Comparison of ENCODE assay signal across 13 mouse cellular contexts in genomic region chr1:88094270-88094676, GRCm38 (mm10). TPM values are rescaled to one million over a fixed set of nuclear protein-coding genes. Genes with fewer than 3 reads are reported as not detected.
DNase-seq lines count a peak whose midpoint lies in the region; ATAC-seq and TF ChIP-seq lines count a peak whose summit lies in the region.
"Not testable (repeated sequence)": the region's sequence is repeated elsewhere in the genome, so short reads cannot be mapped to it uniquely, and the experiment has no call there.
"Had no signal": no experiment of that assay in that cellular context is flagged by ENCODE, and none has a peak within 500 bp of the region (broad histone marks: within the 10 kb centered on the region; RNA-seq: fewer than 3 reads in every experiment).

No protein-coding gene starts in this region.

- not testable (repeated sequence) for H3K36me3 ChIP-seq in embryonic facial prominence, embryonic 15.5 days; kidney, postnatal 0 days (ENCODE audit: insufficient read depth, low read length); limb, embryonic 15.5 days; small intestine, adult 2 months (ENCODE audit: control insufficient read depth, insufficient read depth, low read length)

- H3K4me1 ChIP-seq in embryonic facial prominence, embryonic 15.5 days; kidney, postnatal 0 days (replicated peaks; ENCODE audit: insufficient read depth, low read length); small intestine, adult 2 months (ENCODE audit: control insufficient read depth, insufficient read depth, insufficient read length, low read length): not testable (repeated sequence)
- peaks cover 15% of the 10 kb centered on the region; the same call in 1 of the 2 replicates for H3K4me1 ChIP-seq in limb, embryonic 15.5 days

- H3K4me3 ChIP-seq in embryonic facial prominence, embryonic 15.5 days (replicated peaks); kidney, postnatal 0 days (replicated peaks; ENCODE audit: low read depth, low read length); limb, embryonic 15.5 days: not testable (repeated sequence)
- H3K4me3 ChIP-seq in small intestine, adult 2 months (ENCODE audit: low read depth, low read length), result peak overlapping the region; percentile 18; the same call in 1 of the 2 replicates

- H3K9me3 ChIP-seq in embryonic facial prominence, embryonic 15.5 days (replicated peaks); kidney, postnatal 0 days (replicated peaks; ENCODE audit: low read length); limb, embryonic 15.5 days: not testable (repeated sequence)

- 0 out of 2 replicates have a peak overlapping the region, but pooled peaks have one; percentile 61 for H3K27ac ChIP-seq in embryonic facial prominence, embryonic 15.5 days (replicated peaks)
- H3K27ac ChIP-seq in kidney, postnatal 0 days, result peak overlapping the region; percentile 92; the same call in 1 of the 2 replicates
- peak overlapping the region; percentile 86 for H3K27ac ChIP-seq in limb, embryonic 15.5 days
- peak overlapping the region; percentile 79 for H3K27ac ChIP-seq in small intestine, adult 2 months (ENCODE audit: insufficient read depth, low read depth, low read length)

- ATAC-seq in embryonic facial prominence, embryonic 15.5 days (ENCODE audit: insufficient number of reproducible peaks, low FRiP score, low TSS enrichment, low read depth); limb, embryonic 15.5 days (ENCODE audit: insufficient number of reproducible peaks, low FRiP score, low TSS enrichment, low read depth): not testable (repeated sequence)
- peak; percentile 21 for ATAC-seq in inflammation-experienced regulatory T-cells, adult 6 months
- peak; percentile 65 for ATAC-seq in kidney, postnatal 0 days (replicated peaks; ENCODE audit: low FRiP score, low read depth)

- not testable (repeated sequence) for H3K4me2 ChIP-seq in embryonic facial prominence, embryonic 15.5 days (replicated peaks); limb, embryonic 15.5 days
- H3K4me2 ChIP-seq in kidney, postnatal 0 days (ENCODE audit: low read length), result 0 out of 2 replicates have a peak overlapping the region, but pooled peaks have one; percentile 47

- TF ChIP-seq POLR2A in small intestine, adult 2 months (IDR thresholded peaks at IDR 0.05; ENCODE audit: low read depth, low read length), result not testable (repeated sequence)

- 78% methylated on average over 3 of the region's 3 CpGs for WGBS in embryonic facial prominence, embryonic 15.5 days
- 45% methylated on average over 3 of the region's 3 CpGs for WGBS in kidney, postnatal 0 days
- WGBS in limb, embryonic 15.5 days, result 76% methylated on average over 3 of the region's 3 CpGs
- 28% methylated on average over 3 of the region's 3 CpGs for WGBS in small intestine, adult 2 months

- TF ChIP-seq CTCF in kidney, postnatal 0 days (IDR thresholded peaks at IDR 0.05; ENCODE audit: low read depth), result peak; percentile 62
- TF ChIP-seq CTCF in small intestine, adult 2 months (IDR thresholded peaks at IDR 0.05; ENCODE audit: extremely low read depth, insufficient read length, insufficient replicate concordance, low read depth, low read length), result peak; percentile 20; the same call in 1 of the 2 replicates

- not testable (repeated sequence) for H3K27me3 ChIP-seq in embryonic facial prominence, embryonic 15.5 days; kidney, postnatal 0 days (ENCODE audit: insufficient read depth, low read length); limb, embryonic 15.5 days; small intestine, adult 2 months (ENCODE audit: control insufficient read depth, insufficient read depth, low read length)

- H3K9ac ChIP-seq in embryonic facial prominence, embryonic 15.5 days; kidney, postnatal 0 days (ENCODE audit: low read depth, low read length); limb, embryonic 15.5 days: not testable (repeated sequence)

- DNase-seq in A20 (ENCODE audit: low read depth, low spot score) (peak; percentile 11), ZHBTc4 (ENCODE audit: low read depth, low spot score) (peak; percentile 39)
- peak; percentile 32 for DNase-seq in kidney, postnatal 0 days (ENCODE audit: low spot score)
- DNase-seq in lung, postnatal 36 days, result peak; percentile 16

RNA-seq across cellular contexts. Expression of gene Ugt1a7c, which starts 0.6 kb away (rescaled TPM):
- 3.0 and 4.9 TPM in 2 replicates for polyA plus RNA-seq in embryonic facial prominence, embryonic 15.5 days (2015; fragmentation: Nextera tagmentation; extraction: Ambion mirVana)
- polyA plus RNA-seq in inflammation-experienced regulatory T-cells, adult 6 months (2017; shearing (Covaris generic)), result 1 to 10 TPM in 2 of 3 experiments, under 1 TPM in 1; 0.20 to 1.9 (median 1.5) TPM
- 10.7 and 12.1 TPM in 2 replicates for polyA plus RNA-seq in kidney, postnatal 0 days (2015; fragmentation: Nextera tagmentation; extraction: Ambion mirVana)
- polyA plus RNA-seq in limb, embryonic 15.5 days (2015; fragmentation: Nextera tagmentation; extraction: Ambion mirVana), result 4.2 and 4.6 TPM in 2 replicates
- polyA plus RNA-seq in small intestine, adult 2 months (2012; rRNA removed), result 57.1 and 60.9 TPM in 2 replicates

RNA-seq across cellular contexts. Expression of gene Ugt1a8, which starts 6.7 kb away (rescaled TPM):
- not detected in 2 replicates for polyA plus RNA-seq in embryonic facial prominence, embryonic 15.5 days (2015; fragmentation: Nextera tagmentation; extraction: Ambion mirVana)
- under 1 TPM in 1 of 3 experiments, not detected in 2; 0.63 TPM for polyA plus RNA-seq in inflammation-experienced regulatory T-cells, adult 6 months (2017; shearing (Covaris generic))
- 0.05 TPM in 1 of 2 replicates, not detected in the other for polyA plus RNA-seq in kidney, postnatal 0 days (2015; fragmentation: Nextera tagmentation; extraction: Ambion mirVana)
- not detected in 2 replicates for polyA plus RNA-seq in limb, embryonic 15.5 days (2015; fragmentation: Nextera tagmentation; extraction: Ambion mirVana)
- polyA plus RNA-seq in small intestine, adult 2 months (2012; rRNA removed), result not detected in 2 replicates
- polyA plus RNA-seq: forebrain, embryonic 11.5 days; heart, embryonic 11.5 days; hindbrain, embryonic 13.5 days; midbrain, embryonic 16.5 days; thymus, adult 2 months had no signal

RNA-seq across cellular contexts. Expression of gene Ugt1a6b, which starts 8.8 kb away (rescaled TPM):
- 2.1 and 3.7 TPM in 2 replicates for polyA plus RNA-seq in embryonic facial prominence, embryonic 15.5 days (2015; fragmentation: Nextera tagmentation; extraction: Ambion mirVana)
- polyA plus RNA-seq in inflammation-experienced regulatory T-cells, adult 6 months (2017; shearing (Covaris generic)), result not detected
- 0.55 and 0.65 TPM in 2 replicates for polyA plus RNA-seq in kidney, postnatal 0 days (2015; fragmentation: Nextera tagmentation; extraction: Ambion mirVana)
- 0.60 and 1.00 TPM in 2 replicates for polyA plus RNA-seq in limb, embryonic 15.5 days (2015; fragmentation: Nextera tagmentation; extraction: Ambion mirVana)
- 2.7 and 3.6 TPM in 2 replicates for polyA plus RNA-seq in small intestine, adult 2 months (2012; rRNA removed)
- polyA plus RNA-seq: forebrain, embryonic 11.5 days; heart, embryonic 11.5 days had no signal

RNA-seq across cellular contexts. Expression of gene Ugt1a9, which starts 23.7 kb away (rescaled TPM):
- not detected in 2 replicates for polyA plus RNA-seq in embryonic facial prominence, embryonic 15.5 days (2015; fragmentation: Nextera tagmentation; extraction: Ambion mirVana)
- polyA plus RNA-seq in inflammation-experienced regulatory T-cells, adult 6 months (2017; shearing (Covaris generic)), result not detected
- polyA plus RNA-seq in kidney, postnatal 0 days (2015; fragmentation: Nextera tagmentation; extraction: Ambion mirVana), result 8.4 and 9.3 TPM in 2 replicates
- polyA plus RNA-seq in limb, embryonic 15.5 days (2015; fragmentation: Nextera tagmentation; extraction: Ambion mirVana), result not detected in 2 replicates
- polyA plus RNA-seq in small intestine, adult 2 months (2012; rRNA removed), result 0.36 and 0.37 TPM in 2 replicates
- polyA plus RNA-seq: forebrain, embryonic 11.5 days; heart, embryonic 11.5 days; hindbrain, embryonic 13.5 days; midbrain, embryonic 16.5 days; thymus, adult 2 months had no signal

RNA-seq across cellular contexts. Expression of gene Ugt1a10, which starts 39.1 kb away (rescaled TPM):
- not detected in 2 replicates for polyA plus RNA-seq in embryonic facial prominence, embryonic 15.5 days (2015; fragmentation: Nextera tagmentation; extraction: Ambion mirVana)
- polyA plus RNA-seq in inflammation-experienced regulatory T-cells, adult 6 months (2017; shearing (Covaris generic)), result not detected
- polyA plus RNA-seq in kidney, postnatal 0 days (2015; fragmentation: Nextera tagmentation; extraction: Ambion mirVana), result 52.3 and 54.5 TPM in 2 replicates
- polyA plus RNA-seq in limb, embryonic 15.5 days (2015; fragmentation: Nextera tagmentation; extraction: Ambion mirVana), result not detected in 2 replicates
- polyA plus RNA-seq in small intestine, adult 2 months (2012; rRNA removed), result not detected in 2 replicates
- polyA plus RNA-seq: forebrain, embryonic 11.5 days; heart, embryonic 11.5 days; hindbrain, embryonic 13.5 days; midbrain, embryonic 16.5 days had no signal
